Mouse (Mus musculus): ENCODE results near the gene Maats1. TPM values are rescaled to one million over a fixed set of nuclear protein-coding genes. Genes with fewer than 3 reads are reported as not detected.

Maats1 gene
- total and polyA plus RNA-seq, 3 experiments, result 0.20 TPM; not detected in 2

- intact Hi-C loops (cut with DNase I), result no loop called here
- Histone ChIP-seq H3K27me3 (ENCODE audit: control insufficient read depth, insufficient read depth, low read length) (no peaks in the 10 kb centered on the region), H3K9ac (ENCODE audit: low read depth, low read length) (no peak overlapping the region), H3K4me3 (no peak overlapping the region), H3K27ac (no peak overlapping the region), H3K79me2 (replicated peaks; ENCODE audit: control insufficient read depth, insufficient read depth, low read length) (no peaks in the 10 kb centered on the region), H3K4me1 (ENCODE audit: control insufficient read depth, insufficient read depth, low read length) (peaks cover 8% of the 10 kb centered on the region), H3K36me3 (ENCODE audit: control insufficient read depth, insufficient read depth, low read length) (no peaks in the 10 kb centered on the region; the same call in 1 of the 2 replicates)
- WGBS, result 58% methylated on average over 6 of the region's 6 CpGs
- TF ChIP-seq EP300 (IDR thresholded peaks at IDR 0.05; ENCODE audit: insufficient read depth, low read depth, low read length), result no peak
- TF ChIP-seq POLR2A (IDR thresholded peaks at IDR 0.05; ENCODE audit: insufficient read depth, low read depth, low read length), result no peak
- TF ChIP-seq CTCF (IDR thresholded peaks at IDR 0.05), result no peak
- DNase-seq, result no peak
Observed at GRCm38 (mm10) chr16:38377546-38377945, 35.6 kb upstream of the Maats1 start.

DNA sequence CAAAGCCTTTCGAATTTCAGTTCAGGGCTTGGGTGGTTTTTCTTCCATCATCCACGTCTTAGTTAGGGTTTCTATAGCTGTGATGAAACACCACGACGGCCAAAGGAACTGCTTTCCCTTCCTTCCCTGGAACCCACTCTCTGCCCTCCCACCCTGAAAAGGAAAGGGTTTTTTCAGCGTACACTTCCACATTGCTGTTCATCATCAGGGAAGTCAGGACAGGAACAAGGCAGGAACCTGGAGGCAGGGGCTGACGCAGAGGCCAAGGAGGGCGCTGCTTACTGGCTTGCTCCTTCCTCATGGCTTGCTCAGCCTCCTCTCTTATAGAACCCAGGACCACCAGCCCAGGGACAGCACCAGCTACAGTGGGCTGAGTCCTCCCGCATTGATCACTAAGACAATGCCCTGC is 34.9 kb upstream of the Maats1 start:
- H3K4me3 ChIP-seq, result peak overlapping the region; percentile 46
- no peaks in the 10 kb centered on the region for H3K79me2 ChIP-seq (replicated peaks; ENCODE audit: control insufficient read depth, insufficient read depth, low read length)
- no peaks in the 10 kb centered on the region for H3K27me3 ChIP-seq (ENCODE audit: control insufficient read depth, insufficient read depth, low read length)
- no peak for TF ChIP-seq EP300 (IDR thresholded peaks at IDR 0.05; ENCODE audit: insufficient read depth, low read depth, low read length)
- no peak for TF ChIP-seq CTCF (IDR thresholded peaks at IDR 0.05)
- no peak for TF ChIP-seq POLR2A (IDR thresholded peaks at IDR 0.05; ENCODE audit: insufficient read depth, low read depth, low read length)
- no peaks in the 10 kb centered on the region; the same call in 1 of the 2 replicates for H3K36me3 ChIP-seq (ENCODE audit: control insufficient read depth, insufficient read depth, low read length)
- intact Hi-C loops (cut with DNase I), result no loop called here
- 27% methylated on average over 8 of the region's 8 CpGs for WGBS
- peak overlapping the region; percentile 18 for H3K9ac ChIP-seq (ENCODE audit: low read depth, low read length)
- DNase-seq, result no peak
- H3K4me1 ChIP-seq (ENCODE audit: control insufficient read depth, insufficient read depth, low read length), result peaks cover 8% of the 10 kb centered on the region
- peak overlapping the region; percentile 50 for H3K27ac ChIP-seq

- 28% methylated on average over 17 of the region's 17 CpGs for WGBS
- H3K27me3 ChIP-seq (ENCODE audit: control insufficient read depth, insufficient read depth, low read length), result no peaks in the 10 kb centered on the region
- peak; percentile 55 to 60 for DNase-seq
- H3K79me2 ChIP-seq (replicated peaks; ENCODE audit: control insufficient read depth, insufficient read depth, low read length), result no peaks in the 10 kb centered on the region
- H3K4me3 ChIP-seq, result peak overlapping the region; percentile 46
- H3K27ac ChIP-seq, result peak overlapping the region; percentile 50
- H3K4me1 ChIP-seq (ENCODE audit: control insufficient read depth, insufficient read depth, low read length), result peaks cover 8% of the 10 kb centered on the region
- peak overlapping the region; percentile 18; the same call in 1 of the 2 replicates for H3K9ac ChIP-seq (ENCODE audit: low read depth, low read length)
- TF ChIP-seq POLR2A (IDR thresholded peaks at IDR 0.05; ENCODE audit: insufficient read depth, low read depth, low read length), result 0 out of 2 replicates have a peak, but pooled peaks have one; percentile 15
- TF ChIP-seq EP300 (IDR thresholded peaks at IDR 0.05; ENCODE audit: insufficient read depth, low read depth, low read length), result no peak
- peak; percentile 56 for TF ChIP-seq CTCF (IDR thresholded peaks at IDR 0.05)
- intact Hi-C loops (cut with DNase I), result no loop called here
- no peaks in the 10 kb centered on the region; the same call in 1 of the 2 replicates for H3K36me3 ChIP-seq (ENCODE audit: control insufficient read depth, insufficient read depth, low read length)
Observed at GRCm38 (mm10) chr16:38376163-38376840, 34.4 kb upstream of the Maats1 start.

DNA sequence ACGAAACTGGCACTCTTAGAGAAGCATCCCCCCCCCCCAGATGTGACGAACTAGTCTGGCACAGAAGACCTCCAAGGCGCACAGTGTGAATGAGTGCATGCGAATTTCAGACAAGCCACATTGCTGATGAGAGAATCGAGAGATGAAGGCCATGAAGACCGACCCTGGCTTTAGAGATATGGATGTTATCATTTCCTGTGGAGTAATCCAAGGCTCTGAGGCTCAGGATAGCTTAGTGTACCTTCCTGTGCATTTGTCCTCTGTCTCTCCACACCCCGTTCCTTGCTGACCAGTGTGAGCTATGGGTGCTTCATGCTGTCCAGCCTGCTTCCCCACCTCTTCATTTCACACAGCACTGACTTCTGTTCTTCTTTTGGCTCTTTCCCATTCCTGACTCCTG is 33.2 kb upstream of the Maats1 start:
- Histone ChIP-seq H3K79me2 (replicated peaks; ENCODE audit: control insufficient read depth, insufficient read depth, low read length) (no peaks in the 10 kb centered on the region), H3K36me3 (ENCODE audit: control insufficient read depth, insufficient read depth, low read length) (peaks cover 2% of the 10 kb centered on the region), H3K27me3 (ENCODE audit: control insufficient read depth, insufficient read depth, low read length) (no peaks in the 10 kb centered on the region), H3K27ac (no peak overlapping the region), H3K9ac (ENCODE audit: low read depth, low read length) (no peak overlapping the region), H3K4me1 (ENCODE audit: control insufficient read depth, insufficient read depth, low read length) (peaks cover 13% of the 10 kb centered on the region), H3K4me3 (no peak overlapping the region)
- 40% methylated on average over 7 of the region's 7 CpGs for WGBS
- TF ChIP-seq POLR2A (IDR thresholded peaks at IDR 0.05; ENCODE audit: insufficient read depth, low read depth, low read length) (no peak), CTCF (IDR thresholded peaks at IDR 0.05) (no peak), EP300 (IDR thresholded peaks at IDR 0.05; ENCODE audit: insufficient read depth, low read depth, low read length) (no peak)
- intact Hi-C loops (cut with DNase I), result no loop called here
- no peak for DNase-seq

- no peak for TF ChIP-seq CTCF (IDR thresholded peaks at IDR 0.05)
- no peak for TF ChIP-seq EP300 (IDR thresholded peaks at IDR 0.05; ENCODE audit: insufficient read depth, low read depth, low read length)
- TF ChIP-seq POLR2A (IDR thresholded peaks at IDR 0.05; ENCODE audit: insufficient read depth, low read depth, low read length), result no peak
- Histone ChIP-seq H3K4me3 (no peak overlapping the region), H3K4me1 (ENCODE audit: control insufficient read depth, insufficient read depth, low read length) (peaks cover 16% of the 10 kb centered on the region), H3K27ac (peak overlapping the region; percentile 49), H3K79me2 (replicated peaks; ENCODE audit: control insufficient read depth, insufficient read depth, low read length) (no peaks in the 10 kb centered on the region), H3K27me3 (ENCODE audit: control insufficient read depth, insufficient read depth, low read length) (no peaks in the 10 kb centered on the region), H3K36me3 (ENCODE audit: control insufficient read depth, insufficient read depth, low read length) (peaks cover 7% of the 10 kb centered on the region), H3K9ac (ENCODE audit: low read depth, low read length) (no peak overlapping the region)
- intact Hi-C loops (cut with DNase I), result no loop called here
- DNase-seq, result peak in 1 of 2 experiments; percentile 37
- 52% methylated on average over 10 of the region's 10 CpGs for WGBS
Observed at GRCm38 (mm10) chr16:38374379-38375140, 32.6 kb upstream of the Maats1 start.
